Mouse (Mus musculus) MEL (cell line): ENCODE measurements around the gene Tec. TPM values are rescaled to one million over a fixed set of nuclear protein-coding genes. Genes with fewer than 3 reads are reported as not detected.

ENCODE experiments used
- DNase-seq: peaks from one replicate; pipeline ENCODE4 v3.0.0; 2011; ENCODE audit warnings: low read depth, low spot score
- H3K27ac ChIP-seq: 2 replicates; pipeline ENCODE4 v1.5.1; 2012; ENCODE audit warnings: low read depth, mild to moderate bottlenecking, control low read depth, low read length, moderate library complexity; ENCODE audit not compliant: control insufficient read depth
- H3K27me3 ChIP-seq, 2 experiments: fragments of 150-350 bp in 1 of 2; sonication (generic) in 1 of 2; 2 replicates each; pipeline ENCODE4 v1.6.1; 2012; ENCODE audit warnings: low read length in 2 of 2, mild to moderate bottlenecking in 2 of 2, improper control_type of control experiment in 1 of 2, moderate library complexity in 1 of 2; ENCODE audit not compliant: insufficient read depth in 2 of 2, control insufficient read depth in 1 of 2
- H3K36me3 ChIP-seq, 2 experiments: 2 replicates each; pipeline ENCODE4 v1.6.1; 2012 to 2014; ENCODE audit warnings: low read length in 2 of 2, improper control_type of control experiment in 1 of 2, inconsistent platforms in 1 of 2, mild to moderate bottlenecking in 1 of 2; ENCODE audit not compliant: insufficient read depth in 2 of 2, control insufficient read depth in 1 of 2
- H3K4me1 ChIP-seq, 2 experiments: fragments of 150-350 bp in 1 of 2; sonication (generic) in 1 of 2; 2 replicates each; pipeline ENCODE4 v1.6.1; 2012; ENCODE audit warnings: low read length in 2 of 2, improper control_type of control experiment in 1 of 2, mild to moderate bottlenecking in 1 of 2; ENCODE audit not compliant: insufficient read depth in 2 of 2, control insufficient read depth in 1 of 2
- H3K4me3 ChIP-seq, 2 experiments: fragments of 150-350 bp in 1 of 2; sonication (generic) in 1 of 2; 2 replicates each; pipeline ENCODE4 v1.5.1; 2012; ENCODE audit warnings: low read depth in 2 of 2, low read length in 2 of 2, mild to moderate bottlenecking in 2 of 2, moderate library complexity in 2 of 2, control low read depth in 1 of 2, improper control_type of control experiment in 1 of 2; ENCODE audit not compliant: control insufficient read depth in 1 of 2, insufficient read depth in 1 of 2
- H3K79me2 ChIP-seq: 2 replicates; pipeline ENCODE4 v1.6.1; 2012; ENCODE audit warnings: mild to moderate bottlenecking, low read length, moderate library complexity; ENCODE audit not compliant: control insufficient read depth, poor library complexity, insufficient read depth
- H3K9ac ChIP-seq: 2 replicates; pipeline ENCODE4 v1.6.1; 2012; ENCODE audit warnings: low read depth, mild to moderate bottlenecking, control low read depth, low read length, moderate library complexity; ENCODE audit not compliant: control insufficient read depth, poor library complexity, severe bottlenecking
- H3K9me3 ChIP-seq: fragments of 150-350 bp; sonication (generic); replicated peaks from 2 replicates; pipeline ENCODE4 v1.6.1; 2012; ENCODE audit warnings: mild to moderate bottlenecking, low read length, improper control_type of control experiment, moderate library complexity; ENCODE audit not compliant: insufficient read depth
- BHLHE40 ChIP-seq: IDR thresholded peaks from 2 replicates; pipeline ENCODE4 v1.6.1; 2012; ENCODE audit warnings: low read depth, mild to moderate bottlenecking, inconsistent platforms, low read length, improper control_type of control experiment, borderline replicate concordance
- CHD2 ChIP-seq: IDR thresholded peaks from 2 replicates; pipeline ENCODE4 v1.6.1; 2011; ENCODE audit warnings: low read length, improper control_type of control experiment
- ELF1 ChIP-seq: IDR thresholded peaks from 2 replicates; pipeline ENCODE4 v1.6.1; 2014; ENCODE audit warnings: low read depth, mild to moderate bottlenecking, inconsistent platforms, low read length, improper control_type of control experiment, moderate library complexity
- EP300 ChIP-seq, 2 experiments: IDR thresholded peaks; 2 replicates each; pipeline ENCODE4 v1.6.1; 2011; ENCODE audit warnings: improper control_type of control experiment in 2 of 2, low read length in 2 of 2, low read depth in 1 of 2, mild to moderate bottlenecking in 1 of 2
- ETS1 ChIP-seq: IDR thresholded peaks from 2 replicates; pipeline ENCODE4 v1.6.1; 2012; ENCODE audit warnings: low read depth, mild to moderate bottlenecking, inconsistent platforms, low read length, improper control_type of control experiment, moderate library complexity
- GATA1 ChIP-seq: IDR thresholded peaks from 2 replicates; pipeline ENCODE4 v1.6.1; 2011; ENCODE audit warnings: low read depth, low read length, improper control_type of control experiment
- HCFC1 ChIP-seq: IDR thresholded peaks from 2 replicates; pipeline ENCODE4 v1.6.1; 2012; ENCODE audit warnings: low read depth, mild to moderate bottlenecking, inconsistent platforms, low read length, improper control_type of control experiment, moderate library complexity
- JUND ChIP-seq: IDR thresholded peaks from 2 replicates; pipeline ENCODE4 v1.6.1; 2011; ENCODE audit warnings: low read depth, mild to moderate bottlenecking, improper control_type of control experiment, low read length
- MAFK ChIP-seq: IDR thresholded peaks from 2 replicates; pipeline ENCODE4 v1.6.1; 2011; ENCODE audit warnings: low read depth, mild to moderate bottlenecking, low read length, improper control_type of control experiment, borderline replicate concordance
- MAX ChIP-seq: IDR thresholded peaks from 2 replicates; pipeline ENCODE4 v1.6.1; 2011; ENCODE audit warnings: low read length, improper control_type of control experiment
- MAZ ChIP-seq: IDR thresholded peaks from 2 replicates; pipeline ENCODE4 v1.6.1; 2012; ENCODE audit warnings: low read depth, mild to moderate bottlenecking, inconsistent platforms, low read length, improper control_type of control experiment
- MXI1 ChIP-seq: IDR thresholded peaks from 2 replicates; pipeline ENCODE4 v1.6.1; 2011; ENCODE audit warnings: mild to moderate bottlenecking, low read depth, low read length, improper control_type of control experiment
- MYC ChIP-seq: IDR thresholded peaks from 2 replicates; pipeline ENCODE4 v1.6.1; 2011; ENCODE audit warnings: low read depth, mild to moderate bottlenecking, low read length, improper control_type of control experiment, moderate library complexity
- NELFE ChIP-seq: IDR thresholded peaks from 2 replicates; pipeline ENCODE4 v1.6.1; 2011; ENCODE audit warnings: low read depth, low read length, improper control_type of control experiment
- POLR2A ChIP-seq, 2 experiments: IDR thresholded peaks; 2 replicates each; pipeline ENCODE4 v1.6.1; 2011 to 2012; ENCODE audit warnings: low read length in 2 of 2, mild to moderate bottlenecking in 2 of 2, control low read depth in 1 of 2, improper control_type of control experiment in 1 of 2, low read depth in 1 of 2, moderate library complexity in 1 of 2; ENCODE audit not compliant: control insufficient read depth in 1 of 2, insufficient read depth in 1 of 2, poor library complexity in 1 of 2
- POLR2AphosphoS2 ChIP-seq: IDR thresholded peaks from 2 replicates; pipeline ENCODE4 v1.6.1; 2011; ENCODE audit warnings: low read length, improper control_type of control experiment
- RCOR1 ChIP-seq: IDR thresholded peaks from 2 replicates; pipeline ENCODE4 v1.6.1; 2012; ENCODE audit warnings: low read depth, mild to moderate bottlenecking, inconsistent platforms, low read length, improper control_type of control experiment
- SIN3A ChIP-seq: IDR thresholded peaks from 2 replicates; pipeline ENCODE4 v1.6.1; 2012; ENCODE audit warnings: low read length, improper control_type of control experiment, inconsistent platforms
- TAL1 ChIP-seq: IDR thresholded peaks from 2 replicates; pipeline ENCODE4 v1.6.1; 2012; ENCODE audit warnings: mild to moderate bottlenecking, inconsistent platforms, low read length, moderate library complexity, mixed read lengths
- TBP ChIP-seq: IDR thresholded peaks from 2 replicates; pipeline ENCODE4 v1.8.0; 2011; ENCODE audit warnings: low read depth, low read length, improper control_type of control experiment
- TCF12 ChIP-seq: IDR thresholded peaks from 2 replicates; pipeline ENCODE4 v1.6.1; 2014; ENCODE audit warnings: low read depth, mild to moderate bottlenecking, inconsistent platforms, low read length, improper control_type of control experiment, moderate library complexity
- ZNF384 ChIP-seq: IDR thresholded peaks from 2 replicates; pipeline ENCODE4 v1.6.1; 2012; ENCODE audit warnings: low read depth, mild to moderate bottlenecking, inconsistent platforms, low read length, improper control_type of control experiment
- polyA plus RNA-seq, 2 experiments: library from polyadenylated mRNA; stranded (reverse) in 1 of 2; unstranded in 1 of 2; fragments of >175 nt in 1 of 2; fragments of >200 nt in 1 of 2; gene quantifications; 2 replicates each; pipeline versions ENCODE4 v1.2.1 to v1.2.4; 2012; ENCODE audit warnings: low replicate concordance in 2 of 2, low read depth in 1 of 2; ENCODE audit not compliant: insufficient read length in 2 of 2, insufficient read depth in 1 of 2, missing spikeins in 1 of 2
- total RNA-seq: library from RNA; depleted of rRNA; stranded (reverse); fragments of 300-350 nt; gene quantifications from 2 replicates; pipeline ENCODE4 v1.2.3, GENCODE M21; 2012

The Tec gene
- total and polyA plus RNA-seq, 3 experiments, result 44.8 to 61.1 TPM; not detected in 1

DNA sequence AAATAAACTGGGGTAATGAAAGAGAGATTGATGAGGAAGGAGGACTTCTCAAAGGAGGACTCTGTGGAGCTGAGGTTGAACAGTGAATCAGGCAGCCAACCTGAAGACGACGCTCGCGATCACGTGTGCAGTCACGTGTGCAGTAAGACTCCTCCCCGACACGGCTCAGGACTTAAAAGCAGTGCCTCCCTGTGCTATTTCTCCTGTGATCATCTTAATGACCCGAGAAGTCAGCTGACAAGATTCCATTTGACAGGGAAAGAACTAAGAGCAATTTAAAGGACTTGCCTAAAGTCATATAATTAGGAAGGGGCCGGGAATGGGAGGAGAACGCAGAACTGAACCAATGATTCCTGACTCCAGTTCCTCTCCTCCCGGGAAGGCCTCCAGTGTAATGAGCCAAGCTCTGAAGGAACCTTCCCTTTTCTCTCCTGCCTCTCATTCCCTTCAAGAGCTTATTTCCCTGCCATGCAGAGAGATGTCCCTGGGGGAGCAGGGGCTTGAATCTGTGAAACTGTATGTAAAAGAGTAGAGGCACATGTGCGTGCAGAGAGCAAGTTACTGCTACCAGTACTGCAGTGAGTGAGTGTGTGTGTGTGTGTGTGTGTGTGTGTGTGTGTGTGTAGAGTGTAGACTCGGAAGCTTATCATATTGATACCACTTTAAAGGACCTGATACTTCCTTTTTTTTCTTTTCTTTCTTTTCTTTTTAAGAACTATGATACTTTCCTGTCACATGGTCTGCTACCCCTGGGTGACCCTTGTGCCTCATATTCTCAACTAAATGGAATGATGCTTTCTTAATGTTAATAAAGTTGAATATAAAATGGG, 1.7 kb upstream of the Tec start (continued):
- TF ChIP-seq RCOR1, result no peak
- no peak for TF ChIP-seq JUND
- TF ChIP-seq POLR2A (IDR thresholded peaks at IDR 0.05; ENCODE audit: control insufficient read depth in 1 of 2, insufficient read depth in 1 of 2, low read depth in 1 of 2, low read length in 2 of 2, poor library complexity in 1 of 2), result peak in 1 of 2 experiments; percentile 44; a peak in 1 of 4 replicates
- no peak for TF ChIP-seq BHLHE40
- TF ChIP-seq, all 39 proteins: peak for 14

DNA sequence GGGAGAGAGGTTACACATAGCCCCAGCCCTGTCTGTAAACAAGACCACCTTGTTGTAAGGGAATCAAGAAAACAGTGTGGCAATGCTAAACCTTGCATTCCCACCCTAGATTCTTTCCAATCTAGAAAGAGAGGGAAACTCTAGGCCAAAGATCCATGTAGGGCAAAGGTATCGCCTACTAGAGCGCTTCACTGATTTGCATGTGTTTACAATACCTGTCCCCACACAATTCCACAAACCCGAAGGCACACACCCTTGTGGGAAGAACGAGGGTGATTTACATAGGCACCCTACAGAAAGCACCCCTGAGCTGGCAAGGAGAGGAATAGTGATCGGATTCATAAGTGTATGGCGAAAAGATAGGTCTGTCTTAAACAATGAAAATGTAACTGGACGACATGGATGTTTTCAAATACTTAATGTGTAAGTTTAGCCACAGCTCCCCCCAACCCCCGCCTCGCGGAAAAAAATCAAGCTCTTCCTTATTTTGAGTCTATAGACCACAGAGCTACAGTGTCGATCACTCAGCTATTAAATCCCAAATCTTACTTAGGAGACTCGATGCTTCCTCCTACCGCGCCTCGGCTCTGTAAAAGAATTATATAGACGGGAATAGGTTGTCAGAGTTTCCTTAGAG, 1.1 kb downstream of the Tec start:
- H3K4me3 ChIP-seq, result peak overlapping the region; percentile 64 to 68
- TF ChIP-seq MXI1, result peak; percentile 33; the same call in 1 of the 2 replicates
- TF ChIP-seq RCOR1, result peak; percentile 58
- TF ChIP-seq SIN3A, result peak; percentile 64; the same call in 1 of the 2 replicates
- peak; percentile 44; the same call in 1 of the 2 replicates for TF ChIP-seq ZNF384
- TF ChIP-seq ELF1, result no peak
- no peak for TF ChIP-seq TBP
- TF ChIP-seq MAX, result no peak
- TF ChIP-seq MAZ, result 0 out of 2 replicates have a peak, but pooled peaks have one; percentile 55
- no peak for TF ChIP-seq ETS1
- H3K36me3 ChIP-seq, result peaks cover 3 to 47% of the 10 kb centered on the region in 2 experiments; a peak in 3 of 4 replicates
- peak overlapping the region; percentile 44 for H3K27ac ChIP-seq
- H3K9ac ChIP-seq, result peak overlapping the region; percentile 73
- peaks cover 58% of the 10 kb centered on the region for H3K79me2 ChIP-seq
- no peaks in the 10 kb centered on the region for H3K27me3 ChIP-seq
- H3K4me1 ChIP-seq, result peaks cover 24 to 38% of the 10 kb centered on the region in 2 experiments
- peak; percentile 65 for DNase-seq
- H3K9me3 ChIP-seq, result no peaks in the 10 kb centered on the region

DNA sequence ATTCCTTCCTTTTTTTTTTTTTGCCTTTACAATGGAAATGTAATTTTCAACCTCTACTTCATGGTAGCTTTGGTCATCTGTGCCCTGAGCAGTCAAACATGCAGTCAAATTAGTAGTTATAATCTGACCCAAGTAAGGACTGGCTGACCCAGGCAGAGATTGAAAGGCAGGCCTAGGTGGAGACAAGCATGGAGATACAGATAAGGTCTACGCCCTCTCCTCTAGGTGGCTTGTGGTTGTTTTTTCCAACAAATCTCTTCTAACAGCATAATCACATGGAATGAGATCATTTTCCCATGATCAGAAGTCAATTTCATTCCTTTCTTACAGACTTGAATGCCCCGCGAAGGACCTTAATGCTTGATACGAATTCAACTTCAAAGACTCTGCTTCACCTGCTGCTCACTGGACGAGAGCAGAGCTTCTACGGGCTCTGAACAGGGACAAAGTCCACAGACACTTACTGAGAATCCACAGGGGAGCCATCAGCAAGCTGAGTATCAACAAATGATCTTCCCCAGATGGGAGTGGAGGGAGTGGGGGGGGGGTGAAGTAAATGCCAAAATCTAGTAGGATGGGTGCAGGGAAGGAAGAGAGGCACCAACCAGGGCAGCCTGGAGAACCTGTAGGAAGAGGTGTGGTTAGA, 1.9 kb downstream of the Tec start:
- Histone ChIP-seq H3K4me3 (peak overlapping the region; percentile 49 to 61), H3K79me2 (peaks cover 66% of the 10 kb centered on the region), H3K4me1 (peaks cover 28 to 44% of the 10 kb centered on the region in 2 experiments), H3K27ac (peak overlapping the region; percentile 50), H3K9ac (peak overlapping the region; percentile 49), H3K27me3 (no peaks in the 10 kb centered on the region), H3K9me3 (no peaks in the 10 kb centered on the region), H3K36me3 (peaks cover 9 to 55% of the 10 kb centered on the region in 2 experiments)
- TF ChIP-seq TCF12, result peak; percentile 52; the same call in 1 of the 2 replicates
- TF ChIP-seq TAL1, result peak; percentile 44; the same call in 1 of the 2 replicates
- TF ChIP-seq GATA1, result peak; percentile 43; the same call in 1 of the 2 replicates
- no peak for TF ChIP-seq MAFK
- TF ChIP-seq HCFC1, result 0 out of 2 replicates have a peak, but pooled peaks have one; percentile 5
- TF ChIP-seq CHD2, result no peak
- TF ChIP-seq ETS1, result peak; percentile 33; the same call in 1 of the 2 replicates
- TF ChIP-seq POLR2AphosphoS2, result no peak
- TF ChIP-seq NELFE, result no peak
- no peak for TF ChIP-seq MYC
- TF ChIP-seq EP300 (IDR thresholded peaks at IDR 0.05; ENCODE audit: low read depth in 1 of 2, low read length in 2 of 2), result peak in 1 of 2 experiments; percentile 52; a peak in 2 of 4 replicates
- peak; percentile 98 for TF ChIP-seq RCOR1
- DNase-seq, result peak; percentile 54
